Mouse (Mus musculus) limb, embryonic 14.5 days (tissue): ENCODE measurements around the gene Trpv3. TPM values are rescaled to one million over a fixed set of nuclear protein-coding genes. Genes with fewer than 3 reads are reported as not detected.

Source experiments
- ATAC-seq: fragments of 200-750 bp; cut with Nextera tagmentation; 2 replicates; pipeline ENCODE4 v1.8.0; 2017; ENCODE audit warnings: low read depth, moderate number of reproducible peaks, moderate TSS enrichment; ENCODE audit not compliant: low FRiP score
- DNase-seq: peaks from one replicate; pipeline ENCODE4 v3.0.0-alpha.2; 2015; ENCODE audit warnings: low spot score
- H3K27ac ChIP-seq: fragments of 300-500 bp; sonication (generic); replicated peaks from 2 replicates; pipeline ENCODE4 v1.5.1; 2014; ENCODE audit warnings: low read depth, mild to moderate bottlenecking, low read length, moderate library complexity, mixed read lengths
- H3K27me3 ChIP-seq: fragments of 300-500 bp; sonication (generic); 2 replicates; pipeline ENCODE4 v1.6.1; 2014; ENCODE audit warnings: low read length, mixed read lengths; ENCODE audit not compliant: control insufficient read depth, insufficient read depth
- H3K36me3 ChIP-seq: fragments of 300-500 bp; sonication (generic); 2 replicates; pipeline ENCODE4 v1.6.1; 2014; ENCODE audit warnings: mild to moderate bottlenecking, low read length, moderate library complexity, mixed read lengths; ENCODE audit not compliant: control insufficient read depth, insufficient read depth
- H3K4me1 ChIP-seq: fragments of 300-500 bp; sonication (generic); 2 replicates; pipeline ENCODE4 v1.6.1; 2014; ENCODE audit warnings: antibody characterized with exemption, low read length, mixed read lengths; ENCODE audit not compliant: control insufficient read depth, insufficient read depth
- H3K4me2 ChIP-seq: fragments of 300-500 bp; sonication (generic); replicated peaks from 2 replicates; pipeline ENCODE4 v1.6.1; 2014; ENCODE audit warnings: low read depth, mild to moderate bottlenecking, low read length, moderate library complexity; ENCODE audit not compliant: severe bottlenecking
- H3K4me3 ChIP-seq: fragments of 300-500 bp; sonication (generic); replicated peaks from 2 replicates; pipeline ENCODE4 v1.5.1; 2014; ENCODE audit warnings: low read length
- H3K9ac ChIP-seq: fragments of 300-500 bp; sonication (generic); 2 replicates; pipeline ENCODE4 v1.6.1; 2014; ENCODE audit warnings: mild to moderate bottlenecking, low read depth, low read length, moderate library complexity; ENCODE audit not compliant: severe bottlenecking
- H3K9me3 ChIP-seq: fragments of 300-500 bp; sonication (generic); 2 replicates; pipeline ENCODE4 v1.6.1; 2016; ENCODE audit warnings: low read length; ENCODE audit not compliant: control insufficient read depth
- POLR2A ChIP-seq: fragments of 200-500 bp; IDR thresholded peaks from 2 replicates; pipeline ENCODE4 v1.8.0; 2012; ENCODE audit warnings: inconsistent platforms, mild to moderate bottlenecking, moderate library complexity, borderline replicate concordance; ENCODE audit not compliant: insufficient read depth, insufficient read length; ENCODE audit errors: extremely low read depth
- WGBS: fragments of 180-500 bp; shearing (Covaris S2); extraction: QIAGEN DNeasy Blood & Tissue Kit; methylation state at CpG from one replicate; pipeline ENCODE4 v1.1.7; 2014; 5-methylcytosine and 5-hydroxymethylcytosine counted together
- polyA plus RNA-seq, 2 experiments: library from polyadenylated mRNA; depleted of rRNA in 1 of 2; stranded (reverse) in 1 of 2; unstranded in 1 of 2; fragments of >200 nt; fragmentation: Nextera tagmentation in 1 of 2; extraction: Ambion mirVana in 1 of 2; gene quantifications; 2 replicates each; pipeline versions ENCODE4 v1.2.1 to v1.2.3; 2012 to 2014

The Trpv3 gene
- polyA plus RNA-seq, 2 experiments, result 0.54 to 0.55 TPM

DNA sequence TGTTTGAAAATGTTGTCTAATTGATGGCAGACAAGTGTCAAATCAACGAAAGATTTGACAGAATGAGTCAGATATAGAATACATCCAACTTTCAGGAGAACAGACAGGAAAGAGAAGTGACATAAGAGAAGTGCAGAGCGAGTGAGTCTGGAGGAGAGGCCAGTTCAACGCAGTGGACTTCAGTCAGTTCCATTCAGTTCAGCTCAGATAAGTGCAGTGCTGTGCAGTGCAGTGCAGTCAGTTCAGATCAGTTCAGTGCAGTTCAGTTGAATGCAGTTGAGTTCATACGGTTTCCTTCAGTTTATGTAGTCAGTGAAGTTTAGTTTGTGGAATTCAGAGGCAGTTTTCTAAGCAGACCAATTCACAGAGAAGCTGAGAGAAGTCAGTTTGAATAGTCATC, 69.7 kb downstream of the Trpv3 start:
- Histone ChIP-seq H3K4me3 (no peak overlapping the region), H3K27me3 (no peaks in the 10 kb centered on the region), H3K36me3 (no peaks in the 10 kb centered on the region), H3K27ac (no peak overlapping the region), H3K4me1 (no peaks in the 10 kb centered on the region), H3K4me2 (no peak overlapping the region), H3K9me3 (no peaks in the 10 kb centered on the region), H3K9ac (no peak overlapping the region)
- no peak for ATAC-seq
- no peak for TF ChIP-seq POLR2A
- no peak for DNase-seq
- WGBS, result 73% methylated on average over 4 of the region's 4 CpGs

Other genes starting within 250 kb of the Trpv3 start
- gene Camkk1, start 248.4 kb upstream of the Trpv3 start, polyA plus RNA-seq (2012; rRNA removed), result 11.1 and 11.4 TPM in 2 replicates
- gene Camkk1, start 248.4 kb upstream of the Trpv3 start, polyA plus RNA-seq (2014; fragmentation: Nextera tagmentation; extraction: Ambion mirVana), result 5.5 and 5.8 TPM in 2 replicates
- gene Ncbp3, start 219.6 kb upstream of the Trpv3 start, polyA plus RNA-seq (2012; rRNA removed), result 6.3 and 7.1 TPM in 2 replicates
- gene Ncbp3, start 219.6 kb upstream of the Trpv3 start, polyA plus RNA-seq (2014; fragmentation: Nextera tagmentation; extraction: Ambion mirVana), result 10.1 and 11.7 TPM in 2 replicates
- gene Itgae, start 176.8 kb upstream of the Trpv3 start, polyA plus RNA-seq (2012; rRNA removed), result 0.12 and 0.15 TPM in 2 replicates
- gene Itgae, start 176.8 kb upstream of the Trpv3 start, polyA plus RNA-seq (2014; fragmentation: Nextera tagmentation; extraction: Ambion mirVana), result 0.35 and 0.37 TPM in 2 replicates
- 5.5 and 6.1 TPM in 2 replicates for gene Haspin, start 129.1 kb upstream of the Trpv3 start, polyA plus RNA-seq (2012; rRNA removed)
- gene Haspin, start 129.1 kb upstream of the Trpv3 start, polyA plus RNA-seq (2014; fragmentation: Nextera tagmentation; extraction: Ambion mirVana), result 11.2 and 12.6 TPM in 2 replicates
- 1.5 and 1.7 TPM in 2 replicates for gene P2rx5, start 107.0 kb upstream of the Trpv3 start, polyA plus RNA-seq (2012; rRNA removed)
- 1.0 and 1.3 TPM in 2 replicates for gene P2rx5, start 107.0 kb upstream of the Trpv3 start, polyA plus RNA-seq (2014; fragmentation: Nextera tagmentation; extraction: Ambion mirVana)
- 64.7 and 79.8 TPM in 2 replicates for gene Emc6, start 90.4 kb upstream of the Trpv3 start, polyA plus RNA-seq (2012; rRNA removed)
- 101 and 102 TPM in 2 replicates for gene Emc6, start 90.4 kb upstream of the Trpv3 start, polyA plus RNA-seq (2014; fragmentation: Nextera tagmentation; extraction: Ambion mirVana)
- gene Tax1bp3, start 90.3 kb upstream of the Trpv3 start, polyA plus RNA-seq (2012; rRNA removed), result 106 and 135 TPM in 2 replicates
- gene Tax1bp3, start 90.3 kb upstream of the Trpv3 start, polyA plus RNA-seq (2014; fragmentation: Nextera tagmentation; extraction: Ambion mirVana), result 224 and 235 TPM in 2 replicates
- 25.9 and 32.0 TPM in 2 replicates for gene Ctns, start 68.3 kb upstream of the Trpv3 start, polyA plus RNA-seq (2012; rRNA removed)
- gene Ctns, start 68.3 kb upstream of the Trpv3 start, polyA plus RNA-seq (2014; fragmentation: Nextera tagmentation; extraction: Ambion mirVana), result 24.6 and 27.4 TPM in 2 replicates
- gene Shpk, start 67.9 kb upstream of the Trpv3 start, polyA plus RNA-seq (2012; rRNA removed), result 3.0 and 3.1 TPM in 2 replicates
- gene Shpk, start 67.9 kb upstream of the Trpv3 start, polyA plus RNA-seq (2014; fragmentation: Nextera tagmentation; extraction: Ambion mirVana), result 1.8 and 2.8 TPM in 2 replicates
- gene Trpv1, start 33.1 kb upstream of the Trpv3 start, polyA plus RNA-seq (2012; rRNA removed), result 0.20 and 0.22 TPM in 2 replicates
- 0.41 TPM in 1 of 2 replicates, not detected in the other for gene Trpv1, start 33.1 kb upstream of the Trpv3 start, polyA plus RNA-seq (2014; fragmentation: Nextera tagmentation; extraction: Ambion mirVana)
- gene Aspa, start 62.2 kb downstream of the Trpv3 start, polyA plus RNA-seq (2012; rRNA removed), result 1.1 TPM in 2 replicates
- gene Aspa, start 62.2 kb downstream of the Trpv3 start, polyA plus RNA-seq (2014; fragmentation: Nextera tagmentation; extraction: Ambion mirVana), result 0.76 and 1.0 TPM in 2 replicates
- gene Gm49340, start 62.4 kb downstream of the Trpv3 start, polyA plus RNA-seq (2012; rRNA removed), result not detected in 2 replicates
- gene Gm49340, start 62.4 kb downstream of the Trpv3 start, polyA plus RNA-seq (2014; fragmentation: Nextera tagmentation; extraction: Ambion mirVana), result not detected in 2 replicates
- not detected in 2 replicates for gene Spata22, start 62.4 kb downstream of the Trpv3 start, polyA plus RNA-seq (2012; rRNA removed)
- gene Spata22, start 62.4 kb downstream of the Trpv3 start, polyA plus RNA-seq (2014; fragmentation: Nextera tagmentation; extraction: Ambion mirVana), result not detected in 2 replicates
- not detected in 2 replicates for gene Olfr20, start 83.4 kb downstream of the Trpv3 start, polyA plus RNA-seq (2012; rRNA removed)
- gene Olfr20, start 83.4 kb downstream of the Trpv3 start, polyA plus RNA-seq (2014; fragmentation: Nextera tagmentation; extraction: Ambion mirVana), result not detected in 2 replicates
- gene Olfr376, start 103.9 kb downstream of the Trpv3 start, polyA plus RNA-seq (2012; rRNA removed), result not detected in 2 replicates
- gene Olfr376, start 103.9 kb downstream of the Trpv3 start, polyA plus RNA-seq (2014; fragmentation: Nextera tagmentation; extraction: Ambion mirVana), result not detected in 2 replicates
- not detected in 2 replicates for gene Olfr1, start 132.2 kb downstream of the Trpv3 start, polyA plus RNA-seq (2012; rRNA removed)
- gene Olfr1, start 132.2 kb downstream of the Trpv3 start, polyA plus RNA-seq (2014; fragmentation: Nextera tagmentation; extraction: Ambion mirVana), result not detected in 2 replicates
- not detected in 2 replicates for gene Olfr378, start 161.1 kb downstream of the Trpv3 start, polyA plus RNA-seq (2012; rRNA removed)
- not detected in 2 replicates for gene Olfr378, start 161.1 kb downstream of the Trpv3 start, polyA plus RNA-seq (2014; fragmentation: Nextera tagmentation; extraction: Ambion mirVana)
- gene Olfr380, start 190.1 kb downstream of the Trpv3 start, polyA plus RNA-seq (2012; rRNA removed), result not detected in 2 replicates
- not detected in 2 replicates for gene Olfr380, start 190.1 kb downstream of the Trpv3 start, polyA plus RNA-seq (2014; fragmentation: Nextera tagmentation; extraction: Ambion mirVana)
- gene Olfr381, start 224.2 kb downstream of the Trpv3 start, polyA plus RNA-seq (2012; rRNA removed), result not detected in 2 replicates
- not detected in 2 replicates for gene Olfr381, start 224.2 kb downstream of the Trpv3 start, polyA plus RNA-seq (2014; fragmentation: Nextera tagmentation; extraction: Ambion mirVana)
- gene Olfr382, start 249.8 kb downstream of the Trpv3 start, polyA plus RNA-seq (2012; rRNA removed), result not detected in 2 replicates
- gene Olfr382, start 249.8 kb downstream of the Trpv3 start, polyA plus RNA-seq (2014; fragmentation: Nextera tagmentation; extraction: Ambion mirVana), result not detected in 2 replicates